Mouse (Mus musculus) midbrain, embryonic 11.5 days (tissue): ENCODE data around the gene Zfp36l1. TPM values are rescaled to one million over a fixed set of nuclear protein-coding genes. Genes with fewer than 3 reads are reported as not detected.

Experiments used
- ATAC-seq: fragments of 200-750 bp; cut with Nextera tagmentation; 2 replicates; pipeline ENCODE4 v1.8.0; 2017; ENCODE audit warnings: moderate TSS enrichment, moderate library complexity; ENCODE audit not compliant: low FRiP score
- DNase-seq: peaks from one replicate; pipeline ENCODE4 v3.0.0; 2015; ENCODE audit warnings: low spot score; ENCODE audit errors: missing footprints
- H3K27ac ChIP-seq: fragments of 300-500 bp; sonication (generic); 2 replicates; pipeline ENCODE4 v1.5.1; 2014; ENCODE audit warnings: low read depth, low read length
- H3K27me3 ChIP-seq: fragments of 300-500 bp; sonication (generic); 2 replicates; pipeline ENCODE4 v1.6.1; 2014; ENCODE audit warnings: mild to moderate bottlenecking, low read length, moderate library complexity, mixed read lengths; ENCODE audit not compliant: control insufficient read depth, insufficient read depth
- H3K36me3 ChIP-seq: fragments of 300-500 bp; sonication (generic); 2 replicates; pipeline ENCODE4 v1.6.1; 2014; ENCODE audit warnings: mild to moderate bottlenecking, low read length, moderate library complexity, mixed read lengths; ENCODE audit not compliant: control insufficient read depth, insufficient read depth
- H3K4me1 ChIP-seq: fragments of 300-500 bp; sonication (generic); 2 replicates; pipeline ENCODE4 v1.6.1; 2014; ENCODE audit warnings: low read length; ENCODE audit not compliant: control insufficient read depth, insufficient read depth
- H3K4me2 ChIP-seq: fragments of 300-500 bp; sonication (generic); 2 replicates; pipeline ENCODE4 v1.6.1; 2014; ENCODE audit warnings: mild to moderate bottlenecking, moderate library complexity
- H3K4me3 ChIP-seq: fragments of 300-500 bp; sonication (generic); 2 replicates; pipeline ENCODE4 v1.5.1; 2014; ENCODE audit warnings: low read depth, low read length
- H3K9ac ChIP-seq: fragments of 300-500 bp; sonication (generic); 2 replicates; pipeline ENCODE4 v1.6.1; 2014; ENCODE audit warnings: low read length
- H3K9me3 ChIP-seq: fragments of 300-500 bp; sonication (generic); 2 replicates; pipeline ENCODE4 v1.6.1; 2016; ENCODE audit warnings: low read length; ENCODE audit not compliant: control insufficient read depth
- WGBS: fragments of 180-500 bp; shearing (Covaris S2); extraction: QIAGEN DNeasy Blood & Tissue Kit; methylation state at CpG from one replicate; pipeline ENCODE4 v1.1.7; 2014; 5-methylcytosine and 5-hydroxymethylcytosine counted together
- polyA plus RNA-seq: library from polyadenylated mRNA; unstranded; fragments of >200 nt; fragmentation: Nextera tagmentation; extraction: Ambion mirVana; gene quantifications from 2 replicates; pipeline ENCODE4 v1.2.1, GENCODE M21; 2014

The Zfp36l1 gene
- polyA plus RNA-seq, 1 experiment from 2014 or later, result 165 TPM

GRCm38 (mm10) chr12:80124211-80124610 lies 11.4 kb upstream of the Zfp36l1 start:
- H3K27ac ChIP-seq, result no peak overlapping the region
- H3K27me3 ChIP-seq, result no peaks in the 10 kb centered on the region
- 0 out of 2 replicates have a peak, but pooled peaks cover 3% of the 10 kb centered on the region for H3K4me1 ChIP-seq
- peaks cover 2% of the 10 kb centered on the region; the same call in 1 of the 2 replicates for H3K36me3 ChIP-seq
- WGBS, result 76% methylated on average over 3 of the region's 3 CpGs
- no peak for ATAC-seq
- H3K4me3 ChIP-seq, result no peak overlapping the region
- H3K4me2 ChIP-seq, result no peak overlapping the region
- no peak for DNase-seq
- no peaks in the 10 kb centered on the region for H3K9me3 ChIP-seq
- H3K9ac ChIP-seq, result no peak overlapping the region

- peaks cover 2% of the 10 kb centered on the region; the same call in 1 of the 2 replicates for H3K36me3 ChIP-seq
- no peak overlapping the region for H3K4me3 ChIP-seq
- H3K4me1 ChIP-seq, result 0 out of 2 replicates have a peak, but pooled peaks cover 3% of the 10 kb centered on the region
- no peak overlapping the region for H3K9ac ChIP-seq
- ATAC-seq (no peak), DNase-seq (no peak)
- WGBS, result 76% methylated on average over 4 of the region's 4 CpGs
- no peaks in the 10 kb centered on the region for H3K27me3 ChIP-seq
- H3K9me3 ChIP-seq, result no peaks in the 10 kb centered on the region
- no peak overlapping the region for H3K4me2 ChIP-seq
- no peak overlapping the region; the same call in 1 of the 2 replicates for H3K27ac ChIP-seq
Observed at GRCm38 (mm10) chr12:80123227-80123803, 10.5 kb upstream of the Zfp36l1 start.

GRCm38 (mm10) chr12:80121438-80121837 lies 8.6 kb upstream of the Zfp36l1 start:
- H3K36me3 ChIP-seq, result peaks cover 2% of the 10 kb centered on the region; the same call in 1 of the 2 replicates
- ATAC-seq (no peak), DNase-seq (no peak)
- H3K4me1 ChIP-seq, result 0 out of 2 replicates have a peak, but pooled peaks cover 6% of the 10 kb centered on the region
- WGBS, result 76% methylated on average over 1 of the region's 1 CpGs
- no peaks in the 10 kb centered on the region for H3K9me3 ChIP-seq
- H3K27me3 ChIP-seq, result no peaks in the 10 kb centered on the region
- no peak overlapping the region for H3K27ac ChIP-seq
- H3K4me3 ChIP-seq, result no peak overlapping the region
- H3K9ac ChIP-seq, result no peak overlapping the region
- H3K4me2 ChIP-seq, result no peak overlapping the region

DNA sequence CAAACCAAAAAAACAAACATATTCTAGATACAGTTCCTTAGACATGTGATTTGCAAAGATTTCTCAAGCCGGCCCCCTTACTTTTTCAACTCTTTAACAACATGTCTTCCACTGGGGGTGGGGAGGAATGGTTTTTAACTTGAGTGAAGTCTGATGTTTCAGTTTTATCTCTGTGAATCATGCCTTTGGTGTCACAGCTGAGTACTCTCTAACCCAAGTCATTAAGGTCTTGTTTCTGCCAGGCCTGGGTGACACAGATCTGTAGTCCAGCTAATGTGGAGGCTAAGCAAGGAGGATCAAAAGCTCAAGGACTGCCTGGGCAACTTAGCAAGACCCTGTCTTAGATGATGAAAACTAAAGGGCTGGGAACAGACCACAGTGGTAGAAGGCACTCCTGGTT lies 5.8 kb upstream of the Zfp36l1 start:
- no peak for DNase-seq
- Histone ChIP-seq H3K4me2 (no peak overlapping the region), H3K27me3 (no peaks in the 10 kb centered on the region), H3K36me3 (no peaks in the 10 kb centered on the region), H3K4me1 (peaks cover 20% of the 10 kb centered on the region), H3K27ac (no peak overlapping the region), H3K4me3 (no peak overlapping the region), H3K9ac (no peak overlapping the region), H3K9me3 (no peaks in the 10 kb centered on the region)
- ATAC-seq, result no peak
- WGBS, result 98% methylated on average over 1 of the region's 1 CpGs

DNA sequence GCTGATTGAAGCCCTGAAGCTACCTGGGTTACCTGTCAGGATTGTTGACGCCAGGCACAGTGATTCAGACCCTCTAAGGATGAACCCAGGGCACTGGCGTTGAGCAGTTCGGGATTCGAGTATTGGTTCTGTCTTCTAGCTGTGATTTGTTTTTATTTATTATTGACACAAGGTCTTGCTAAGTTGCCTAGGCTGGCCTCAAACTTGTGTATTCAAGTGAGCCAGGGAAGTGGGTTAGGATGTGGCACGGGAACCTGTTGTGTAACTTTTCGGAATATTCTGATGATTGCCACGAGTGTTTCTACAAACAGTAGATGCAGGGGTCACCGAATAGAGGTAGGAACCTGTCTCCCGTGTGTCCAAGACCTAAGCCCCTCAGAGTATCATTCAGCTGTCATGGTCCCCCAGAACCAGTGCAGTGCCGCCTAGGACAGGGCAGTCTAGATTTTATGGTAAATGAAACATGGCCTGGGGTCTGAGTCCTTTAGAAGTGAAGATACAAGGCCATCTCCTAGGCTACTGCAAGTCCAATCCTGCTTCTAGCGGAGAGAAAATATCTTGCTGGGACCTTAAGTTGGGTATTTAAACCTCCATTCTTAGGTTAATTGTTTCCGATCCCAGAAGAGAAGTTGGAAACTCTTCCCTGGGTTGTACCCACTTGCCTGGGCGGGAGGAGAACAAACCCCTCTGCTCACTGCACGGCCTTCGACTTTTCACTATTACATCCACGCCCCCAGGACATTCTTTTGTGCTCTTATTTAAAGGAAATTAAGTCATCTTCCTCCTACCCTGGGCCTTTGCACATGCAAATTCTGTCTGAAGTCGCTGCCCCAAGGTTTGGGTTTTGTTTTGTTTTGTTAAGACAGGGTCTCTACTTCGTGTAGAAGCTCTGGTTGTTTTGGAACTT lies 3.6 kb upstream of the Zfp36l1 start:
- Histone ChIP-seq H3K4me1 (peaks cover 17% of the 10 kb centered on the region), H3K4me3 (peak overlapping the region; percentile 72), H3K36me3 (no peaks in the 10 kb centered on the region), H3K4me2 (peak overlapping the region; percentile 86), H3K27me3 (no peaks in the 10 kb centered on the region), H3K9me3 (no peaks in the 10 kb centered on the region), H3K27ac (peak overlapping the region; percentile 93), H3K9ac (peak overlapping the region; percentile 93)
- DNase-seq (peak; percentile 92), ATAC-seq (no peak)
- 27% methylated on average over 18 of the region's 18 CpGs for WGBS

DNA sequence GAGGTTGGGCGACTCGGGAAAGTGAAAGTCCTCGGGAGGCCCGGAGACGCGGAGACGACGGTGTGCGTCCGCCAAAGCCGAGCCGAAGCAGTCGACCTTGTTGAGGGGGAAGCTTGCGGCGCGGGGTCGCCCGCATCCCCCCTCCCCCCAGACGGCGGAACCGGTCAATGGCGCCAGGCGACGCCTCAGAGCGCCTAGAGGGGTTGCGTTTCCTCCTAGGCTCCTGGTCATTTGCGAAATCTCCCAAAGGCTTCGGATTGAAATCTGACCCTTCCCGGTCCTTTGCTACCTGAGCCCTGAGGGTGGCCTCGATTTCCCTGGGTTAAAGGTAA lies 3.0 kb upstream of the Zfp36l1 start:
- peak overlapping the region; percentile 93 for H3K9ac ChIP-seq
- no peaks in the 10 kb centered on the region for H3K9me3 ChIP-seq
- ATAC-seq, result peak; percentile 36; the same call in 1 of the 2 replicates
- DNase-seq, result peak; percentile 98
- peak overlapping the region; percentile 72 for H3K4me3 ChIP-seq
- peak overlapping the region; percentile 93 for H3K27ac ChIP-seq
- peaks cover 17% of the 10 kb centered on the region for H3K4me1 ChIP-seq
- no peaks in the 10 kb centered on the region for H3K27me3 ChIP-seq
- H3K36me3 ChIP-seq, result no peaks in the 10 kb centered on the region
- H3K4me2 ChIP-seq, result peak overlapping the region; percentile 86
- WGBS, result 0% methylated on average over 29 of the region's 30 CpGs

GRCm38 (mm10) chr12:80115142-80115862 lies 2.5 kb upstream of the Zfp36l1 start:
- peak; percentile 62 for ATAC-seq
- WGBS, result under 1% methylated on average over 68 of the region's 71 CpGs

GRCm38 (mm10) chr12:80114892-80115141 lies 2.0 kb upstream of the Zfp36l1 start:
- ATAC-seq (no peak), DNase-seq (peak; percentile 96)
- peaks cover 8% of the 10 kb centered on the region; the same call in 1 of the 2 replicates for H3K36me3 ChIP-seq
- H3K9me3 ChIP-seq, result no peaks in the 10 kb centered on the region
- H3K27ac ChIP-seq, result peak overlapping the region; percentile 93
- H3K4me3 ChIP-seq, result peak overlapping the region; percentile 72
- peaks cover 17% of the 10 kb centered on the region for H3K4me1 ChIP-seq
- H3K4me2 ChIP-seq, result peak overlapping the region; percentile 86
- H3K9ac ChIP-seq, result peak overlapping the region; percentile 93
- under 1% methylated on average over 8 of the region's 8 CpGs for WGBS
- H3K27me3 ChIP-seq, result no peaks in the 10 kb centered on the region

More at GRCm38 (mm10) chr12:80115142-80115862, 2.5 kb upstream of the Zfp36l1 start:
- peak overlapping the region; percentile 93 for H3K27ac ChIP-seq
- H3K4me3 ChIP-seq, result peak overlapping the region; percentile 72
- H3K27me3 ChIP-seq, result no peaks in the 10 kb centered on the region
- peaks cover 17% of the 10 kb centered on the region for H3K4me1 ChIP-seq
- peak overlapping the region; percentile 86 for H3K4me2 ChIP-seq
- peak overlapping the region; percentile 93 for H3K9ac ChIP-seq
- no peaks in the 10 kb centered on the region for H3K9me3 ChIP-seq
- peaks cover 4% of the 10 kb centered on the region; the same call in 1 of the 2 replicates for H3K36me3 ChIP-seq
- no peak for DNase-seq
